Mouse (Mus musculus) layer of hippocampus, adult 11-12 months (tissue): ENCODE data around the gene Mosmo.

Source experiments
- DNase-seq: peaks from one replicate; pipeline ENCODE4 v3.0.0; 2022; ENCODE audit warnings: low spot score

Gene Mosmo

GRCm38 (mm10) chr7:120771389-120771788, 94.0 kb downstream of the Mosmo start:
- DNase-seq: no peak

DNA sequence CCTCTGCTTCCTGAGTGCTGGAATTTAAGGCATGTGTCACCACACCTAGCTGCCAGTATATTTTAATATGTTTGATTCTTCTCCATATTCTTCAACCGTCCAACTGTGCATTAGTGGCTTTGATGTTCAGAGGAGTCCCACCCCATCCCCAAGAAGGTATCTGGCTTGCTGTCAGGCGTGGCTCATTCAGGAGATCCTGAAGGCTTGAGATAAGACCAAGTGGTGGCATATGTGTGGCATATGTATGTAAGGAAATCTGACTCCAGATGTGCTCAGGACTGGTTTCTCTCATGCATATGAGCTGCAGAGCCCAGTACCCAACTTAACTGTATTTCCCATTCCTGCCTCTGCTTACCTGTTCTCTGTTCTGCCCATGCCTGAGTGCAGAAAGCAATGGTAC, 100.6 kb downstream of the Mosmo start:
- DNase-seq: no peak
